Mouse (Mus musculus) lung, adult 18-20 months (tissue): ENCODE data around the gene Znrf2.
"Not testable (repeated sequence)": the region's sequence is repeated elsewhere in the genome, so short reads cannot be mapped to it uniquely, and the experiment has no call there.

ENCODE experiments used
- DNase-seq, 2 experiments: peaks; one replicate each; pipeline ENCODE4 v3.0.0; 2022; ENCODE audit warnings: mixed read lengths in 2 of 2

Znrf2 gene

GRCm38 (mm10) chr6:54851778-54852177 is 35.1 kb downstream of the Znrf2 start:
- no peak for DNase-seq

GRCm38 (mm10) chr6:54852669-54853068 is 36.0 kb downstream of the Znrf2 start:
- DNase-seq, result no peak

GRCm38 (mm10) chr6:54854859-54855258 is 38.1 kb downstream of the Znrf2 start:
- DNase-seq, result no peak

DNA sequence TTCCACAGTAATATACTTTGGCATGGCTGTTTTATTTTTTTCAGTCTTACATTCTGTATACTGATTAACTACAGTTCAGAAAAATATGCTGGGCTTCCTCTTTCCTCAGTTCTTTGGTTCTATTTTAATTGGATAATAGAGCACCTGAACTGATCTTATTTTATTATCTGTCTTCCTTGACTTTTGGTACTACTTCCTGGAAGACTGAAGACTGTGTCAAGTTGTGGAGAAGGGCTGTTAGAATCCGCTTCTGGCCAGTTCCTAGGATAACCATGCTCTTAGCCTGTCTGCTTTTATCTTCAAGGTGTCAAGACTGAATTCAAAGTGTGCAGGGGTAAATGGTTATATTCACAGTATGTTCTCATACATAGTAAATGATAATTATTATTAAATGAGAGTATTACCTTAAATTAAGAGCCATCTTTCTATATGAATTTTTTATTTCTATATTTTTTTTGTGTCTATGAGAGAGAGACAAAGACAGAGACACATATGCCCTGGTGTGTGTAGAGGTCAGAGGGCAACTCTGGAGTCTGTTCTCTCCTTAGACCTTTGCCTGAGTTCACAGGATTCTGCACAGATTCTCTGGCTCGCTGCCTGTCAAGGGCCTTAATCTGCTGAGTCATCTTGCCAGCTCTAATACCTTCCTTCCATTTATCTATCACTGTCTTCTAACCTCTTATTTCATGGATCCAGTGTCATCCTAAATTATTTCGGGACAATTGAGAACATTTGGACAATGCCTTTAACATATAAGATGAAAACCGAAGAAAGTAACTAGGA is 39.3 kb downstream of the Znrf2 start:
- DNase-seq, result no peak

- DNase-seq, result not testable (repeated sequence)
Measured at GRCm38 (mm10) chr6:54859159-54859558, 42.4 kb downstream of the Znrf2 start.

DNA sequence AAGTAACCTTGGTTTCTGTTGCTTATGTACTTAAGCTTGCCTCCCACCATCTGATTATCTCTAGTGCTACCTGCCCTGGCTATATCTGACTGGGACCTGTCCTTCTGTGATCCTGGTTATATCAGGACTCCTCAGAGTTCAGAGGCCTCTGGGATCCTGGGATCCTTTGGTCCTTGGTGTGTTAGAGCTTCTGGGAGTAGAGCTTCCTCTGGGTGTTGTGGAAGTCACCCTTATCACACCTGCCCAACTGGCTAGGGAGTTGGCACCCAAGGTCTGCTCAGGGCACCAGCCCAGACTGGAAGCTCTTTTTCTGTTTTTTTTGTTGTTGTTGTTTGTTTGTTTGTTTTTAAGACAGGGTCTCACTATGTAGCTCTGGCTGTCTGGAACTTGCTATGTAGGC is 43.5 kb downstream of the Znrf2 start:
- DNase-seq, result no peak

DNA sequence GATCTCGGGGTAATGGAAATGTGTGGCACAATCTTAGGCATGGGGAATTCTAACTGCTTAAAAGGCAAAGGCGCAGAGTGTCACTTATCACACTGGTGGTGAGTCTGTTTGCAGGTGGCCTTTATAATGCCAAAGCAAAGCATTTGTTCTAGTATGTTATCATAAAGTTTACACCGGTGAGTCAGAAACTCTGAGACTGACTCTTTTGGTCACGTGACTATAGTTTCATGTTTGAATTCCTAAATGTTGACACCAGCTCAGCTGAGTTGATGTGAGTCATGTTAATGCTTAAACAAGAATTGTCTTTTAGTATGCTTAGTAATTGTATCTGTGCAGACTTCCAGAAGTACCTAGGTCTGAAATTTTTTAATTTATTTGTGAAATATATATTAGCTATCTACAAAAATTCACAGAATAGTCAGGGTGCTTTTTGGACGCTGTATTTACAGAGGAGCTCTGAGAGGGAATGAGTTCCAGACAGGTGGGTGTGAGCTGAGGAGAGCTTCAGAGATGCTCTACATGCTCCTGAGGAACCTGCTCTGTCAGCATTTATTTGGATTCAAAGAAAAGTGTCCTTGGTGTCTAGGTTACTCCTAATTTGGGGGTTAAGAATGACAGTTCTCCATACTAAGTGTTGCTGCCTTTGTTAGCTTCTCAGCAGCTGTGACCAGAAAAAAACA is 50.2 kb downstream of the Znrf2 start:
- DNase-seq, result peak in 1 of 2 experiments; percentile 22

DNA sequence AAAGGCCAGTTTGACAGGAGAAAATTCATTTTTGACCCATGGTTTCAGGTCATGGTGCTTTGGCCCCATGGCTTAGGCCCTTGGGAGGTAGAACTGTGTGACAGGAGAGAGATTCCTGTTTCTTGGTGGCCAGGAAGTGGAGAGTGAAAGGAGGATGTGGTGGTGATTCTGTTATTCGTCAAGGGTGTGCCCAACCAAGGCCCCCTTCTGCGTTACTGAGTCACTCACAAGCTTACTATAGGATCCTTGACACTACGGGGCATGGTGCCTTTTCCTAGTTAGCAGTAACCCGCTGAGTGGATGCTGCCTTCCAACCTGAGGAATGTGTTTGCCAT is 50.7 kb downstream of the Znrf2 start:
- DNase-seq, result no peak

DNA sequence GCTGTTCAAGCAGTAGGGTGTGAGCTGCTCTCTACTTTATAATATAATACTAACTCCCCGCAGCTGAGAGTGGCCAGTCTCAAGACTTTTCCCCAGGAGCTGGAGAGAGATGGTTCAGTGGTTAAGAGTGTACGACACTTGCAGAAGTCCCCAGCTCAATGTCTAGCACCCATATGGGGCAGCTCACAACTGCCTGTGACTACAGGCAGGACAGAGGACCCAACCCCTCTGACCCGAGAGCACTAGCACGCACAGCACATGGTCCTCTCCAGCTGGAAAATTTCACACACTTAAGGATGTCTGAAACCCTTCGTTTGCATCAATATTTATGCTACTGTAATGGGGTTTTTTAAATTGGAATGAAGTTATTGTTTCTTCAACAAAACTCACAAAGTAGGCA is 56.3 kb downstream of the Znrf2 start:
- no peak for DNase-seq

DNA sequence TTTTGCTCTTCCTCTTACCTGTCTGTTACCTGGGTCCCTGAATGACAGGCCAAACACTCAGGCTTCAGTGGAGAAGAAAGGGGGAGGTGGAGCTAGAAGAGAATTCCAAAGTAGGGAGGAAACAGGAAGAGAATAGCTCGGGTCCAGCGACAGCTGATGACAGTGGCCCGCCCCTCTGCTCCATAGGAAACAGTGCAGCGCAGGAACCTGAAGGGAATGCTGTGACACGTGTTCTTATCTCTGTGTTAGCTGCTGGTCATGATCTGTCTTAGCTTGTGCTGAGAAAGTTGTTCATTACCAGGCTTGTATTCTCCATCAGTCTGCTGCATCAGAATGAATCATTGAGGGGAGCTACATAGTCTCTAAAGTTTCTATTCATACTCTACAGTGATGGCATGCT is 60.1 kb downstream of the Znrf2 start:
- peak in 1 of 2 experiments; percentile 10 for DNase-seq

- DNase-seq, result no peak
Measured at GRCm38 (mm10) chr6:54877651-54878050, 60.9 kb downstream of the Znrf2 start.

- no peak for DNase-seq
Measured at GRCm38 (mm10) chr6:54878546-54878945, 61.8 kb downstream of the Znrf2 start.

DNA sequence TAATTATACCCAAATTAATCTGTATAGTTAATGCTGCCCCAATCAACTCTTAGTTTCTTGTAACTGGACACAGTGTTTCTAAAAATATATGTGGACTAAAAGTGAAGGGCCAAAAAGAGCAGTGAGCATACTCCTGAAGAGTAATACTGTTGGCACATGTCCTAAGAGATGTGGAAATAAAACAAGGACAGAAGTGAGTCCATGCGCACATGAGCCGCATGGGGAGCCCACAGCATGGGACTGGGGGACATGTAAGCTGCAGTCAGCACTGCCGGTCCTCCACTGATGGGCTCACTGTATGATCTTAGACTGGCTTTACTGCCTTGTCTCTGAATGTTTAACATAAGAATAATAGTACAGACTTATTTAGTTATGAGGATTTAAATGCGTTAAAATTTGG is 63.4 kb downstream of the Znrf2 start:
- no peak for DNase-seq

DNA sequence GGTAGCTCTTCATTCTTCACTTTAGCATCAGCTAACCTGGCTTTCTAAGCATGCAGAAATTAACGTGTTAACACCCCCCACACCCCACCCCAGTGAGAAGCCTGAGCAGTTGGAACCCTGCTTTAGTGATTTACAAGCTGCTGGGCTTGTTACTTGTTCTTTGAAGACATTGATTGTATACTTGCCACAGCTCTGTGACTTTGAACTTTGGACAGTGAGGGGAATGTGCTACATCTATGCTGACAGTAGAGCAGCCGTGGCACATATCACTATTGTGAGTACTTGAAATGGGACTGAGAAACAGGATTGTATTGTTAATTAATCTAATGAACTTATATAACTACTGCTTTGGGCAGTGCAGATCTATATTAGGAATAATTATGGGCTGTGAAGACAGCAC is 66.7 kb downstream of the Znrf2 start:
- no peak for DNase-seq

GRCm38 (mm10) chr6:54886195-54886594 is 69.5 kb downstream of the Znrf2 start:
- no peak for DNase-seq

DNA sequence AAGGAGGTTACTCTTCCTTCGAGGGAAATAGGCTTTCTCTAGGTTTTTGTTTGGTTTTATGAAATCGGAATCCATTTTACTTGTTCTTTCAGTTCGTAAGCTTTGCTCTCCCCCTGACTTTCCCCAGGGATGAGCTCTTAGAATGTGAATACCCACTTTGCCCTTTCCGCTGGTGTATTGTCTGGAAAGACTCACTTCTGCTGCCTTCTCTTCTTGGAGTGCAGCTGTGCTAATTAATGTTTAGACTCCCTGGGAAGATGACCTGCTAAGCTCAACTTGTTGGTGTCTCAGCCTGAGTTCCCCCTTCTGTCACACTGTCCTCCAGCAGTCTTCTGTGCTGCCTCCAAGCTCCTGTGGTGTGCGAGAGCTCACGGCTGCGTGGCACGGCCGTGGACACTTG is 73.5 kb downstream of the Znrf2 start:
- DNase-seq, result no peak

DNA sequence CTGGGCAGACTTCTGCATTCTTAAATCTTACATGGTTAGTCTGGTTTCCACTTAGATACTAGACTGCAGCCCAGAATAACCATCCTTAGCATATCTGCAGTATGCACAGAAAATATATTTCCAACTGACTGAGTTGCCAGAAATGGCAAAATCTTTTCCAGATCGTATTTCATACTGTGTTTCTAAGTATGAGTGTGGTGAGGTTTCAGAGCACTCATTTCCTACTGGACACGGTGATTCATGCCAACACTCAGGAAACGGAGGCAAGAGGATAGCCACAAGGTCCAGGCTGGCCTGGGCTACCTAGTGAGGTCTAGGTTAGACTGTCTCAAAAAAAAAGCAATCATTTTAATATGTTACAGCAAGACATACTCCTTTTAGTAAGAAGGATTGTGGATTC is 74.7 kb downstream of the Znrf2 start:
- DNase-seq, result no peak

- DNase-seq, result no peak
Measured at GRCm38 (mm10) chr6:54900256-54900655, 83.5 kb downstream of the Znrf2 start.

- DNase-seq, result no peak
Measured at GRCm38 (mm10) chr6:54902547-54902946, 85.8 kb downstream of the Znrf2 start.

GRCm38 (mm10) chr6:54906053-54907040 is 89.6 kb downstream of the Znrf2 start:
- no peak for DNase-seq

- DNase-seq, result no peak
Measured at GRCm38 (mm10) chr6:54914977-54915376, 98.3 kb downstream of the Znrf2 start.

DNA sequence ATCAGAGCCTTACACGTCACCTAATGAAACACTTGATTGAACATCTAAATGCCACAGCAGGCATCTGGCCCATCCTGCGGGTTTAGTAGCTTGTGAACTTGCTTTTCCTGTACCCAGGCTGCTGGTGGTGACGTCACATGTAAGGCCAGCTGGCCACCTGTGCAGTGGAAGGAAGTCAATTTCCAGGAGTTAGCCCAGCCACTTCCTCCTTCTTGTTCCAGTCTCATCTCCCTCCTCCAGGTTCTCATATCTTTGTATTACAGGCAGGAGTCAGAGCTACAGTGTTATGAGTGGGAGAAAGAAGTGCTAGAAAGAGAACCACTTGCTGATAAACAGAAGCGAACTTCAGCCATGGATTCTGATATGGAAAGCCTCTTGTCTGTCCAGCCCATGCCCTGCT is 99.4 kb downstream of the Znrf2 start:
- DNase-seq, result no peak

DNA sequence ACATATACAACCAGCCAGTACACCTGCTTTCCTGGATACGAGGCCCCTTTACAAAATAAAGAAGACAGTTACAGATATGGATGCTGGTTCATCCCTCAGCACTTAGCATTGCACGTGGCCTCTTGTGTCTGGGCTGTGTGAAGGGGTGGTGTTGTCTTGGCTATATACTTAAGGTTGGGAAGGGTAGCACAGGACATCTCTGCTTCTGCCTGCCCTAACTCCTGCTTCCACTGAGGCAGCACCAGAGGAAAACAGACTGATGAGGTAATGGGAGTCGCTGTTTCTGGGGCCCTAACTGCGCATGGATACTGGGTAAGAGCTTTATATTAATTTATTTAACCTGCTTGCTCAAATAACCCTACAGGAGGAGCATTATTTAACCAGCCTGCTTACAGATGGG is 100.2 kb downstream of the Znrf2 start:
- no peak for DNase-seq
